Mouse (Mus musculus) ovary, postnatal 36 days (tissue): Measurements from ENCODE around the gene Abhd6.

Source experiments
- DNase-seq: peaks from one replicate; pipeline ENCODE4 v3.0.0; 2022; ENCODE audit warnings: low spot score, mixed read lengths

The Abhd6 gene

GRCm38 (mm10) chr14:8062537-8063301 is 60.0 kb downstream of the Abhd6 start:
- DNase-seq = no peak

- no peak for DNase-seq
Observed at GRCm38 (mm10) chr14:8063835-8064785, 61.4 kb downstream of the Abhd6 start.

- peak; percentile 91 for DNase-seq
Observed at GRCm38 (mm10) chr14:8080165-8080679, 77.5 kb downstream of the Abhd6 start, which contains the start of gene Rpp14. Rpp14 (plus strand) TSS chr14:8080367.

GRCm38 (mm10) chr14:8080718-8081117 is 78.0 kb downstream of the Abhd6 start:
- peak; percentile 24 for DNase-seq

GRCm38 (mm10) chr14:8082949-8083348 is 80.2 kb downstream of the Abhd6 start:
- no peak for DNase-seq

- no peak for DNase-seq
Observed at GRCm38 (mm10) chr14:8089016-8089415, 86.3 kb downstream of the Abhd6 start.

GRCm38 (mm10) chr14:8092573-8092972 is 89.9 kb downstream of the Abhd6 start:
- DNase-seq = no peak

GRCm38 (mm10) chr14:8093427-8093826 is 90.7 kb downstream of the Abhd6 start:
- DNase-seq = no peak

GRCm38 (mm10) chr14:8094931-8095561 is 92.3 kb downstream of the Abhd6 start:
- DNase-seq = no peak

- DNase-seq = peak; percentile 12
Observed at GRCm38 (mm10) chr14:8095562-8095950, 92.9 kb downstream of the Abhd6 start.

GRCm38 (mm10) chr14:8097978-8098686 is 95.4 kb downstream of the Abhd6 start, which contains the start of gene Pxk:
Pxk (plus strand) TSS chr14:8098211.
- peak; percentile 90 for DNase-seq

GRCm38 (mm10) chr14:8098687-8098995 is 95.9 kb downstream of the Abhd6 start:
- no peak for DNase-seq

GRCm38 (mm10) chr14:8099561-8100021 is 96.9 kb downstream of the Abhd6 start:
- DNase-seq = no peak

- DNase-seq = no peak
Observed at GRCm38 (mm10) chr14:8101886-8102285, 99.2 kb downstream of the Abhd6 start.

- DNase-seq = peak; percentile 16
Observed at GRCm38 (mm10) chr14:8102676-8103075, 100.0 kb downstream of the Abhd6 start.
